ENCODE assay signal across 8 mouse cellular contexts in genomic region chr6:4749091-4749490, GRCm38 (mm10). TPM values are rescaled to one million over a fixed set of nuclear protein-coding genes. Genes with fewer than 3 reads are reported as not detected.
A peak's percentile ranks its signal among the peaks of the same experiment; 100 is the strongest.
DNase-seq lines count a peak whose midpoint lies in the region; ATAC-seq and TF ChIP-seq lines count a peak whose summit lies in the region.

No protein-coding gene starts in this region.

- H3K4me2 ChIP-seq in forebrain, postnatal 0 days (ENCODE audit: low read depth) = peak overlapping the region; percentile 63
- H3K4me2 ChIP-seq in liver, embryonic 14.5 days (ENCODE audit: low read depth) = peak overlapping the region; percentile 52; the same call in 1 of the 2 replicates

- in situ Hi-C loops in ES-E14 (cut with MboI; ENCODE audit: low sequenced_read_pairs in 2 of 2, unreplicated experiment in 2 of 2) = no loop called here

- intact Hi-C loops in heart, postnatal 25 days (cut with DNase I) = loop anchor here (5.0 kb wide), 1 partner anchor 363 kb away; no protein-coding TSS in a partner anchor

- no peak for TF ChIP-seq EP300 in liver, embryonic 14.5 days (IDR thresholded peaks at IDR 0.05; ENCODE audit: low read depth)

- H3K9me3 ChIP-seq in ES-E14 (ENCODE audit: control insufficient read depth, insufficient read depth, low read depth, low read length) = no peaks in the 10 kb centered on the region
- peaks cover 4% of the 10 kb centered on the region; the same call in 1 of the 2 replicates for H3K9me3 ChIP-seq in forebrain, postnatal 0 days (ENCODE audit: low read length)
- no peaks in the 10 kb centered on the region for H3K9me3 ChIP-seq in liver, embryonic 14.5 days (ENCODE audit: control insufficient read depth, low read length)

- TF ChIP-seq CTCF in forebrain, postnatal 0 days (IDR thresholded peaks at IDR 0.05; ENCODE audit: low read depth) = peak; percentile 25; the same call in 1 of the 2 replicates
- TF ChIP-seq CTCF in liver, embryonic 14.5 days (IDR thresholded peaks at IDR 0.05; ENCODE audit: low read depth) = 0 out of 2 replicates have a peak, but pooled peaks have one; percentile 12

- H3K36me3 ChIP-seq in ES-E14 (ENCODE audit: control insufficient read depth, insufficient read depth, low read length, poor library complexity, severe bottlenecking) = peaks cover 2% of the 10 kb centered on the region; the same call in 1 of the 2 replicates
- H3K36me3 ChIP-seq in forebrain, postnatal 0 days (ENCODE audit: insufficient read depth) = no peaks in the 10 kb centered on the region
- H3K36me3 ChIP-seq in liver, embryonic 14.5 days (replicated peaks; ENCODE audit: control insufficient read depth, insufficient read depth, low read depth) = no peaks in the 10 kb centered on the region
- H3K36me3 ChIP-seq in splenic B cell, adult 2 months (ENCODE audit: control insufficient read depth, insufficient read depth, low read length, poor library complexity, severe bottlenecking) = no peaks in the 10 kb centered on the region

- no peaks in the 10 kb centered on the region for H3K27me3 ChIP-seq in forebrain, postnatal 0 days (ENCODE audit: insufficient read depth, low read length)
- H3K27me3 ChIP-seq in liver, embryonic 14.5 days (ENCODE audit: control insufficient read depth, insufficient read depth, low read length) = peaks cover 17% of the 10 kb centered on the region
- no peaks in the 10 kb centered on the region for H3K27me3 ChIP-seq in splenic B cell, adult 2 months (ENCODE audit: control insufficient read depth, insufficient read depth, low read length, poor library complexity, severe bottlenecking)

- WGBS in forebrain, postnatal 0 days = 57% methylated on average over 22 of the region's 22 CpGs
- 33% methylated on average over 22 of the region's 22 CpGs for WGBS in large intestine, adult 2 months
- WGBS in liver, embryonic 14.5 days (ENCODE audit: insufficient replicate concordance) = 41% methylated on average over 22 of the region's 22 CpGs

- H3K4me3 ChIP-seq in ES-E14 (ENCODE audit: insufficient read depth in 1 of 2, low read depth in 1 of 2, low read length in 2 of 2, poor library complexity in 1 of 2, severe bottlenecking in 1 of 2) = peak overlapping the region in 1 of 2 experiments; percentile 49; a peak in 2 of 4 replicates
- H3K4me3 ChIP-seq in forebrain, postnatal 0 days (ENCODE audit: low read depth, low read length) = peak overlapping the region; percentile 54
- H3K4me3 ChIP-seq in liver, embryonic 14.5 days (ENCODE audit: insufficient read depth in 1 of 2, low read depth in 2 of 2, low read length in 2 of 2) = no peak overlapping the region

- ATAC-seq in forebrain, postnatal 0 days = peak; percentile 92
- peak; percentile 94 for ATAC-seq in liver, embryonic 14.5 days (ENCODE audit: insufficient read depth)

- no peak overlapping the region for H3K9ac ChIP-seq in ES-E14 (ENCODE audit: insufficient read depth, low read depth, low read length, poor library complexity, severe bottlenecking)
- H3K9ac ChIP-seq in forebrain, postnatal 0 days = no peak overlapping the region
- no peak overlapping the region for H3K9ac ChIP-seq in liver, embryonic 14.5 days (replicated peaks)

- no peak overlapping the region for H3K27ac ChIP-seq in ES-E14 (ENCODE audit: insufficient read depth, low read depth, low read length, poor library complexity, severe bottlenecking)
- no peak overlapping the region for H3K27ac ChIP-seq in forebrain, postnatal 0 days (ENCODE audit: low read depth, low read length)
- H3K27ac ChIP-seq in liver, embryonic 14.5 days = no peak overlapping the region

- DNase-seq in ES-E14 (ENCODE audit: low read depth, low spot score) = peak; percentile 84
- DNase-seq in cerebellum, adult 9-10 months = peak; percentile 97
- peak; percentile 96 for DNase-seq in forebrain, postnatal 0 days
- peak; percentile 90 for DNase-seq in heart, postnatal 25 days (ENCODE audit: low spot score)
- DNase-seq in large intestine, adult 2 months (ENCODE audit: low read depth, low spot score) = peak; percentile 59
- peak; percentile 69 to 78 (median 70) for DNase-seq in liver, embryonic 14.5 days (ENCODE audit: low read depth in 3 of 3, low spot score in 3 of 3)
- DNase-seq in natural killer cell, adult 2 months (ENCODE audit: low spot score in 2 of 2) = peak; percentile 93
- DNase-seq in splenic B cell, adult 2 months (ENCODE audit: low read depth, low spot score) = peak; percentile 92

- no peaks in the 10 kb centered on the region for H3K4me1 ChIP-seq in ES-E14 (ENCODE audit: control insufficient read depth in 2 of 2, insufficient read depth in 2 of 2, low read length in 2 of 2, poor library complexity in 1 of 2)
- no peaks in the 10 kb centered on the region for H3K4me1 ChIP-seq in forebrain, postnatal 0 days (ENCODE audit: insufficient read depth)
- H3K4me1 ChIP-seq in liver, embryonic 14.5 days (replicated peaks; ENCODE audit: control insufficient read depth in 2 of 2, insufficient read depth in 2 of 2, low read length in 1 of 2) = 0 out of 4 replicates have a peak, but pooled peaks cover 0 to 2% of the 10 kb centered on the region in 2 experiments

TF ChIP-seq in ES-E14, 5 proteins besides CTCF, POLR2A, EP300 and RAD21:
- TF ChIP-seq CHD2 (IDR thresholded peaks at IDR 0.05; ENCODE audit: low read depth, low read length) (no peak), ZC3H11A (IDR thresholded peaks at IDR 0.05; ENCODE audit: borderline replicate concordance, low read depth, low read length) (no peak), ZNF384 (IDR thresholded peaks at IDR 0.05; ENCODE audit: low read depth, low read length) (no peak), HCFC1 (IDR thresholded peaks at IDR 0.05; ENCODE audit: borderline replicate concordance, insufficient read depth, low read length) (no peak), MAFK (IDR thresholded peaks at IDR 0.05; ENCODE audit: insufficient read depth, low read depth, low read length) (no peak)

RNA-seq across cellular contexts. Expression of gene Peg10, which starts 2.0 kb away (rescaled TPM):
- total RNA-seq in ES-E14 (2012; rRNA removed) = 73.3 and 225 TPM in 2 replicates
- total RNA-seq in forebrain, postnatal 0 days (2014; rRNA removed) = 25.2 and 72.5 TPM in 2 replicates
- 1.8 and 3.5 TPM in 2 replicates for polyA plus RNA-seq in forebrain, postnatal 0 days (2015; fragmentation: Nextera tagmentation; extraction: Ambion mirVana)
- 1 to 10 TPM; 1.2 TPM for total RNA-seq in heart, postnatal 25 days (2021)
- polyA plus RNA-seq in large intestine, adult 2 months (2012; rRNA removed) = 0.17 and 0.38 TPM in 2 replicates
- 12.9 and 13.0 TPM in 2 replicates for polyA plus RNA-seq in liver, embryonic 14.5 days (2012; rRNA removed)
- polyA plus RNA-seq in liver, embryonic 14.5 days (2014; fragmentation: Nextera tagmentation; extraction: Ambion mirVana) = 3.0 and 3.1 TPM in 2 replicates

RNA-seq across cellular contexts. Expression of gene Sgce, which starts 2.1 kb away (rescaled TPM):
- total RNA-seq in ES-E14 (2012; rRNA removed) = 9.0 and 19.1 TPM in 2 replicates
- 36.2 and 44.5 TPM in 2 replicates for total RNA-seq in forebrain, postnatal 0 days (2014; rRNA removed)
- 30.6 and 39.4 TPM in 2 replicates for polyA plus RNA-seq in forebrain, postnatal 0 days (2015; fragmentation: Nextera tagmentation; extraction: Ambion mirVana)
- 10 to 100 TPM; 19.4 to 22.7 TPM for total RNA-seq in heart, postnatal 25 days (2021)
- 5.6 and 7.0 TPM in 2 replicates for polyA plus RNA-seq in large intestine, adult 2 months (2012; rRNA removed)
- 8.2 and 8.9 TPM in 2 replicates for polyA plus RNA-seq in liver, embryonic 14.5 days (2012; rRNA removed)
- 13.9 and 14.2 TPM in 2 replicates for polyA plus RNA-seq in liver, embryonic 14.5 days (2014; fragmentation: Nextera tagmentation; extraction: Ambion mirVana)

Comparison
In these comparisons a context has a peak if more than half of its experiments do, and no peak if none do; other contexts are left out.
1. RNA of gene Peg10, which starts 2.0 kb away (total RNA-seq): 73.3 to 225 TPM in ES-E14 and 25.2 to 72.5 TPM in forebrain, postnatal 0 days; 1.2 TPM in heart, postnatal 25 days; every median in the first group is over 10 times any median in the second.
2. Peak in every context shown above with its lines, with median percentiles within 50 percentile points of each other: DNase-seq.